Mouse (Mus musculus) cerebellum, adult 18-20 months (tissue): Measurements from ENCODE around the gene Mrgprx1.

Experiments used
- DNase-seq, 2 experiments: peaks; one replicate each; pipeline ENCODE4 v3.0.0; 2021

Gene Mrgprx1

DNA sequence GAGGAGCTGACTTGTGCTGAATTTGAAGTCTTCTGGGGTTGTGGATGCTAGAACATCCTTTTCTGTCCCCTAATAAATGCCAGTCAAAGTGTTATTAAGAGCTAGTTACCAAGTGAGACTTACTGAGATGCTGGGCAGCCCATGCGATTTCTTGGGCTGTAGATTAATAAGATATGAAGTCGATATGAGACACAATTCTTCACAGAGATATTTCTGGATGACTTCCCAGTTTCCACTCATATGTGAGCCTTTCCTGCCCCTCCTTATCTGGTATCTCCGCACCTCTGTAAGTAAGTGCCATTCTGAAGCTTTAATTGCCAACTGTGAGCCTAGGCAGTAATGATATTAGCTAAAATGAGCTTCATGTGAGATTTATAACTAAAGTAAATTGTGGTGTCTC lies at the start of gene Mrgprx1:
TSS of gene Mrgprx1 (minus strand) at position 101 of the 400 bp plus-strand sequence.
- no peak for DNase-seq

DNA sequence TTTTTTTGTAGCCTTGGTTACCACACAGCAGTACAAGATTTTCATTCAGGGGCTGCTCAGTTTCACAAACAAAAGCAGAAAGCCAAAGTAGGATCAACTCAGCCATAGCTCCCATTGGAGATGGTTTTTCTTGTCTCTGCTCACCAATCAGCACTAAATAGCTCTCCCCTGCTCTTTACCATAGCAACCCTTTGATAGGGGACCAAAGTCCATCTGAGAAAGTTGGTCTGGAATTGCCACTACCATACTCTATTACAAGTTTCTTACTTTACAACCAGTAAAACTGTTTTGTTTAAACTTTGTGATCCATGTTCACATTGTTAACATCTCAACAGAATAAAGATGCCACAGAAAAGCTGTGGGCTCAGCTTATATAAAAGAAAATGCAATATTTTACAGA lies 48.1 kb upstream of the Mrgprx1 start:
- no peak for DNase-seq

DNA sequence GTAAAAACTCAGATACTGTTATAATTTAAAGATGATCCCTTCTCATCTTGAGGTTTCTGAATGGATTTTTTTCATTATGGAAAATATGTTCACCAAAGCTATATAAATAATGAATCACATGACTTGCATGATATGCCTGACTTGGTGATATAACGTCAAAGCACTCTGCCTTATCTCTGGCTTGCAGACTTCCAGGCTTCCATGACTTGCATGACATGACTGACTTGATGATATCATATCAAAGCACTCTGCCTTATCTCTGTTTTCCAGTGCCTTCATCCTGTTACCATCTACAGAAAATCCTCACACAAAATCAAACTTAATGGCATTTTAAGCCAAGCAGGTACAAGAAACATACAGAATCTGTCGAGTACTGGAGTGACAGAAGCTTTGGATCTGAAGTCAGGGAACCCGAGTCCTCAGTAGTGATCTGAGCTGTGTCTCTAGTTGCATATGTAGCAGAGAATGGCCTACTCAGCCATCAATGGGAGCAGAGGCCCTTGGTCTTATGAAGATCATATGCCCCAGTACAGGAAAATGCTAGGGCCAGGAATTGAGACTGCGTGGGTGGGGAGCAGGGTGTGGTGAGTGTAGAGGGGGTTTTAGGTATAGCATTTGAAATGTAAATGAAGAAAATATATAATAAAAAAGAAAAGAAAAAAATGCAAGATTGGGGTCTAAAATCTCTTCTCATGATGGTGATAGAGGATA lies 19.2 kb upstream of the Mrgprx1 start:
- DNase-seq = no peak

DNA sequence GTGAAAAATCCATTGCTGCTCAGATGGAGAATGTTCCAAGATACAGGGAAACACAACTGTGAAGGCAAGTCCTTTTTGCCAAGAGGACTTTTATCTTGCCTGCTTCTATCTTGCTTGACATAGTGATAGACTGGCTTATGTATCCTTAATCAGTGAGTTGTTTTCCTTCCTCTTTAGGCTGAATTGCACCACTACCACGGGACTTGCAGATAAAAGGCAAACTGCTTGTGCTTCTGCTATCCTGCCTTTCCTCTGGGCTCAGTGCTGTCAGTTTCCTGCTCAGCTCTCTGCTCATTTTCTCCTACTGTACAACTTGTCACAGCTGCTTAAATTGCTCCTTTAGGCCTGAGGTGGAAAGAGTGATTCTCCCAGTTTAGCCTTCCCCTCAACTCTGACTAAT lies 16.6 kb upstream of the Mrgprx1 start:
- DNase-seq = no peak

DNA sequence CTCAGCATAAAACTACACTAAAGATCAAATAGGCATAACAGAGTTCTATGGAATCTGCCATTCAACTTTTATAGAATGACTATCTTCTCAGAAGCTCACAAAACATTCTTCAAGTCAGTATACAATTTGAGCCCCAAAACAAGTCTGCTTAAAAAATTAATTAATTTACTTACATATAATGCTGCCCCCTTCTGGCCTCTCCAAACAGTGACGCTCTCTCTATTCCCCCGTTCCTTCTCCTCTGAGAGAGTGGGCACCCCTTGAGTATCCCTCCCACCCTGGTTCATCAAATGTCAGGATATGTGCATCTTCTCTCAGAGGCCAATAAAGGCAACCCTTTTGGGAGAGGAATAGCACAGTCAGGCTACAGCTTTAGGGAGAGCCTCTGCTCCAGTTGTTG lies 9.5 kb downstream of the Mrgprx1 start:
- no peak for DNase-seq

DNA sequence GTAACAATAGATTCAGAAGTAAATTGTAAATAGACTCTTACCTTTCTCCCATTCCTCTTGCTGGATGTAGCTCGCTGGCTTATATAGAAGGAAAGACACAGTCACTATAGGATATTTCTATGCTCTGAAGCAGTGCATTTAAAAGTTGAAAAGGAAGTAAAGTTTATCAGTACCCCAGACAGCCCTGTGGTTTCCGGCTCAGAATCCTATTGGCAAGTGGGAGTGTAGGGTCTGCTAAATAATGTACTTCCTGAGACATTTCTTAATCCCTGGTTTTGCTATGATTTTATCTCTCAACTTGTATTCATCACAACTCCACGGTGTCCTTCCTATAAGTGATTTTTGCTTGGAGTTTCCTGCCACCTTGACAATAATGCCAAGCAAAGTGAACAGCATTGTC lies 31.7 kb downstream of the Mrgprx1 start:
- no peak for DNase-seq

DNA sequence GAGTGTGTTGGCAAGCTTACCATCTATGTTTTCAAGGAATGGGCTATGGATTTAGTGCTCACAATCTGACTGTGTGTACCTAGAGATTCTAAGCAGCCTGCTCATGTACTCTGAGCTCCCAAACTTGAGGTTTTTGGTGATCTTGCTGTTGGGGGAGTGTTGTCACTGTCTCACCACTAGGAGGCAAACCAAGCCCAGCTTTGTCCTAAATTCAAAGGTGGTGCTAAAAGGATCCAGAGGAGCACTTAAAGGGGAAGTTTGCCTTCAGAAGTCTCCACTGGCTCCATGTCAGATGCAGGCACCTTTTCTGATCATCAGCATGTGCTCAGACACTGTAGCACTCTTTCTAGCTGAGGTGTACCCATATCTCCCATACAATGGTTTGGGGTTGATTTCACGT lies 40.6 kb downstream of the Mrgprx1 start:
- DNase-seq = no peak

DNA sequence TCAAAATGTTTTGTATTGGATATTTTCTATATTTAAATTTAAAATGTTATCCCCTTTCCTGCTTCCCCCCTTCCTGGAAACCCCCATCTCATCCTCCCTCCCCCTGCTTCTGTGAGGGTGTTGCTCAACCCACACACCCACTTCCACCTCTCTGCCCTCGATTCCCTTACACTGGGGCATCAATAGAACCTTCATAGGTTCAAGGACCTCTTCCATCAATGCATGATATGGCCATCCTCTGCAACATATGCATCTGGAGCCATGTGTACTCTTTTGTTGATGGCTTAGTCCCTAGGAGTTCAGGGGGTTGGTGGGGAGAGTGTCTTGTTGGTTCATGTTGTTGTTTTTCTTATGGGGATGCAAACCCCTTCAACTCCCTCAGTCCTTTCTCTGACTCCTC lies 45.4 kb downstream of the Mrgprx1 start, which contains the start of gene Mrgpra4:
TSS of gene Mrgpra4 (minus strand) at position 101 of the 400 bp plus-strand sequence.
- DNase-seq = no peak
